Mouse (Mus musculus) limb, embryonic 14.5 days (tissue): ENCODE measurements around the gene Lipm. TPM values are rescaled to one million over a fixed set of nuclear protein-coding genes. Genes with fewer than 3 reads are reported as not detected.

Experiments used
- ATAC-seq: fragments of 200-750 bp; cut with Nextera tagmentation; 2 replicates; pipeline ENCODE4 v1.8.0; 2017; ENCODE audit warnings: low read depth, moderate number of reproducible peaks, moderate TSS enrichment; ENCODE audit not compliant: low FRiP score
- DNase-seq: peaks from one replicate; pipeline ENCODE4 v3.0.0-alpha.2; 2015; ENCODE audit warnings: low spot score
- H3K27ac ChIP-seq: fragments of 300-500 bp; sonication (generic); replicated peaks from 2 replicates; pipeline ENCODE4 v1.5.1; 2014; ENCODE audit warnings: low read depth, mild to moderate bottlenecking, low read length, moderate library complexity, mixed read lengths
- H3K27me3 ChIP-seq: fragments of 300-500 bp; sonication (generic); 2 replicates; pipeline ENCODE4 v1.6.1; 2014; ENCODE audit warnings: low read length, mixed read lengths; ENCODE audit not compliant: control insufficient read depth, insufficient read depth
- H3K36me3 ChIP-seq: fragments of 300-500 bp; sonication (generic); 2 replicates; pipeline ENCODE4 v1.6.1; 2014; ENCODE audit warnings: mild to moderate bottlenecking, low read length, moderate library complexity, mixed read lengths; ENCODE audit not compliant: control insufficient read depth, insufficient read depth
- H3K4me1 ChIP-seq: fragments of 300-500 bp; sonication (generic); 2 replicates; pipeline ENCODE4 v1.6.1; 2014; ENCODE audit warnings: antibody characterized with exemption, low read length, mixed read lengths; ENCODE audit not compliant: control insufficient read depth, insufficient read depth
- H3K4me2 ChIP-seq: fragments of 300-500 bp; sonication (generic); replicated peaks from 2 replicates; pipeline ENCODE4 v1.6.1; 2014; ENCODE audit warnings: low read depth, mild to moderate bottlenecking, low read length, moderate library complexity; ENCODE audit not compliant: severe bottlenecking
- H3K4me3 ChIP-seq: fragments of 300-500 bp; sonication (generic); replicated peaks from 2 replicates; pipeline ENCODE4 v1.5.1; 2014; ENCODE audit warnings: low read length
- H3K9ac ChIP-seq: fragments of 300-500 bp; sonication (generic); 2 replicates; pipeline ENCODE4 v1.6.1; 2014; ENCODE audit warnings: mild to moderate bottlenecking, low read depth, low read length, moderate library complexity; ENCODE audit not compliant: severe bottlenecking
- H3K9me3 ChIP-seq: fragments of 300-500 bp; sonication (generic); 2 replicates; pipeline ENCODE4 v1.6.1; 2016; ENCODE audit warnings: low read length; ENCODE audit not compliant: control insufficient read depth
- POLR2A ChIP-seq: fragments of 200-500 bp; IDR thresholded peaks from 2 replicates; pipeline ENCODE4 v1.8.0; 2012; ENCODE audit warnings: inconsistent platforms, mild to moderate bottlenecking, moderate library complexity, borderline replicate concordance; ENCODE audit not compliant: insufficient read depth, insufficient read length; ENCODE audit errors: extremely low read depth
- WGBS: fragments of 180-500 bp; shearing (Covaris S2); extraction: QIAGEN DNeasy Blood & Tissue Kit; methylation state at CpG from one replicate; pipeline ENCODE4 v1.1.7; 2014; 5-methylcytosine and 5-hydroxymethylcytosine counted together
- microRNA-seq: library from miRNA; unstranded; fragments of <30 nt; microRNA quantifications from one replicate; pipeline ENCODE4, GENCODE M21; 2016
- polyA plus RNA-seq, 2 experiments: library from polyadenylated mRNA; depleted of rRNA in 1 of 2; stranded (reverse) in 1 of 2; unstranded in 1 of 2; fragments of >200 nt; fragmentation: Nextera tagmentation in 1 of 2; extraction: Ambion mirVana in 1 of 2; gene quantifications; 2 replicates each; pipeline versions ENCODE4 v1.2.1 to v1.2.3; 2012 to 2014

Lipm gene
- polyA plus RNA-seq, 2 experiments, result 6.7 to 11.6 TPM

GRCm38 (mm10) chr19:34165891-34166290, 65.2 kb downstream of the Lipm start, which contains the start of gene Ankrd22:
Ankrd22 (minus strand) TSS chr19:34166053.
- no peak within 1 kb of the TSS for H3K4me3 ChIP-seq
- DNase-seq (no peak), ATAC-seq (no peak)
- no peak within 1 kb of the TSS for H3K9ac ChIP-seq
- no peak within 1 kb of the TSS for H3K27ac ChIP-seq
- H3K36me3 ChIP-seq, result no peaks in the 10 kb centered on the region
- H3K9me3 ChIP-seq, result no peaks in the 10 kb centered on the region
- no peak for TF ChIP-seq POLR2A
- H3K4me2 ChIP-seq, result no peak within 1 kb of the TSS
- 51% methylated on average over 5 of the region's 5 CpGs for WGBS
- H3K4me1 ChIP-seq, result no peaks in the 10 kb centered on the region
- H3K27me3 ChIP-seq, result no peaks in the 10 kb centered on the region

DNA sequence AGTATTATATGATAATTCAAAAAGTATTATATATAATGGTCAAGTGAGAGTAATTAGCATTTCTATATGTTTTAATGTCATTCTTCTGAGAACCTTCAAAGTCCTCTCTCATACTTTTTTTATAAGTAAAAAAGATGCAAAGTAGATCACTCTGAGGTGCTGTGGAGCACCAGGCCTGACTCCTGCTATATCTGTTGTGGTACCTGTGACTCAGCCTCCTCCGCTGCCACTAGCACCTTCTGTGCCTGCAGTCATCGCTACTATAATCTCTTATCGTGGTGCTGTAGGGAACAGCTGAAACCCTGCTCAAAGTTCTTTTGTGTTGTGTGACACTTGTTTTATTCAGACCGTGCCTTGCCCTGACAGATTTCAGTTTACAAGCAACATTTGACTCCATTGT, 65.7 kb downstream of the Lipm start:
- no peaks in the 10 kb centered on the region for H3K36me3 ChIP-seq
- H3K4me1 ChIP-seq, result no peaks in the 10 kb centered on the region; the same call in 1 of the 2 replicates
- 83% methylated on average over 4 of the region's 4 CpGs for WGBS
- no peak overlapping the region for H3K4me2 ChIP-seq
- no peak overlapping the region for H3K9ac ChIP-seq
- TF ChIP-seq POLR2A, result no peak
- no peak overlapping the region for H3K27ac ChIP-seq
- DNase-seq (no peak), ATAC-seq (no peak)
- no peaks in the 10 kb centered on the region for H3K27me3 ChIP-seq
- H3K9me3 ChIP-seq, result no peaks in the 10 kb centered on the region
- H3K4me3 ChIP-seq, result no peak overlapping the region

DNA sequence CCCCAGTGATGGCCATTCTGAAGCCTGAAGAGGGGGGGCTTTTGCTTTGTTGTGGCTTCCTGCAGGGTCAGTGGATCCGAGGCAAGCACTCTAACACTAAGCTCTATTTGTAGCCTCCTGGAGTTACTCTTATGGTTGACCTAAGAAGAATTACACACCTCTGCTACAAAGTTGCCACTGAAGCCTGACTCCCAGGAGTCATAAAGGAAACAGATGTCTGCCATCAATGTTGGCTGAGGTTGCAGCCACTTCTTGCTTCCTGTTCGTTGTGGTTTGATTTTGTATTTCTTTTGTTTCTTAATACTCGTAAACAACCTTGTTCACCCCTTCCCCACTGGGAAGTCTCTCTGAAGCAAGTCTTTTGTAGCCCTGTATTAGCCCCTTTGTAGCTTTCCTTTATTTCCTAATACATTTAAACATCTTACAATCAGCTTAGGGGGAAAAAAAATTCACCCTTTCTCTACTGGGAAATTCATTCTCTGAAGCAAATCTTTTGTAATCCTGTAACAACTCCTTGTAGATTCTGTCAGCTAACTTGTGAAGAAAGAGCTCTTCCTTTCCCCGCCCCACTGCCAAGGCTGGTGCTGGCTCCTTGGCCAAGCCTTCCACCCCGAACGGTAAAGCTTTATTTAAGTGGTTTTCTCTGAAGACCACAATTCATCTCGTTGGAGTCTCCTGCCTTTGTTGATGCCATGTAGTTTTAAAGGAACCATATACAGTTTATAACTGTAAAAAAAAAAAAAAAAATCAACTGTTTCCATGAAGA, 67.3 kb downstream of the Lipm start:
- Histone ChIP-seq H3K36me3 (no peaks in the 10 kb centered on the region), H3K4me1 (no peaks in the 10 kb centered on the region; the same call in 1 of the 2 replicates), H3K9me3 (no peaks in the 10 kb centered on the region), H3K27ac (no peak overlapping the region), H3K4me3 (no peak overlapping the region), H3K27me3 (no peaks in the 10 kb centered on the region), H3K4me2 (no peak overlapping the region), H3K9ac (no peak overlapping the region)
- no peak for ATAC-seq
- DNase-seq, result no peak
- WGBS, result 44% methylated on average over 7 of the region's 7 CpGs
- no peak for TF ChIP-seq POLR2A

- Histone ChIP-seq H3K4me3 (no peak overlapping the region), H3K9ac (no peak overlapping the region), H3K4me2 (no peak overlapping the region), H3K27me3 (no peaks in the 10 kb centered on the region), H3K9me3 (no peaks in the 10 kb centered on the region), H3K36me3 (no peaks in the 10 kb centered on the region), H3K27ac (no peak overlapping the region), H3K4me1 (no peaks in the 10 kb centered on the region; the same call in 1 of the 2 replicates)
- ATAC-seq, result no peak
- no peak for DNase-seq
- no peak for TF ChIP-seq POLR2A
Observed at GRCm38 (mm10) chr19:34169121-34169520, 68.4 kb downstream of the Lipm start.

DNA sequence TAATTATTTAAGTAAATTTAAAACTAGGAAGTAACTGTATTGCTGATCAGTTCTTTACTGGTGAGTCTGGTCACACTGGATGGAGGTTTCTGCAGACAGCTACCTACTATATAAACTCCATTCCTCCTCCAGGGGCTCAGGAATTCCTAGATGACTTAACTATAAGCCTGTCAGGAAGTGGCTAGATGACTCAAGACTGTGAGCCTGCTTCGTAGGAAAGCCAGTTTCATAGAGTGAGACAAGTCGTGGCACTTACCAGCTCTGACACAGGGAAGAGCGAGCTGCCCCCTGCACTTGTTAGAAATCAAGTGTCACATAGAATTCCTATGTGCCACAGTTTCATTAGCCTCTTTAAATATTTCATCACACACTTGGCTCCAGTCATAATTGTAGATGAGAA, 70.4 kb downstream of the Lipm start:
- TF ChIP-seq POLR2A, result no peak
- 40% methylated on average over 3 of the region's 3 CpGs for WGBS
- H3K4me1 ChIP-seq, result no peaks in the 10 kb centered on the region; the same call in 1 of the 2 replicates
- no peaks in the 10 kb centered on the region for H3K36me3 ChIP-seq
- H3K9ac ChIP-seq, result no peak overlapping the region
- H3K27me3 ChIP-seq, result no peaks in the 10 kb centered on the region
- no peak overlapping the region for H3K27ac ChIP-seq
- H3K4me2 ChIP-seq, result no peak overlapping the region
- no peak overlapping the region for H3K4me3 ChIP-seq
- ATAC-seq (no peak), DNase-seq (no peak)
- no peaks in the 10 kb centered on the region for H3K9me3 ChIP-seq

Small RNAs within 50 kb of the gene (microRNA-seq; reads per million reads assigned to microRNA genes)
- gene Gm23334, result not detected

Other genes starting within 250 kb of the Lipm start
- gene Lipf, start 139.7 kb upstream of the Lipm start, polyA plus RNA-seq (2012; rRNA removed), result 0.19 TPM in 1 of 2 replicates, not detected in the other
- not detected in 2 replicates for gene Lipf, start 139.7 kb upstream of the Lipm start, polyA plus RNA-seq (2014; fragmentation: Nextera tagmentation; extraction: Ambion mirVana)
- gene Lipk, start 92.6 kb upstream of the Lipm start, polyA plus RNA-seq (2012; rRNA removed), result 0.59 and 0.73 TPM in 2 replicates
- gene Lipk, start 92.6 kb upstream of the Lipm start, polyA plus RNA-seq (2014; fragmentation: Nextera tagmentation; extraction: Ambion mirVana), result 0.95 and 1.8 TPM in 2 replicates
- not detected in 2 replicates for gene Lipn, start 33.6 kb upstream of the Lipm start, polyA plus RNA-seq (2012; rRNA removed)
- gene Lipn, start 33.6 kb upstream of the Lipm start, polyA plus RNA-seq (2014; fragmentation: Nextera tagmentation; extraction: Ambion mirVana), result not detected in 2 replicates
- gene Ankrd22, start 65.1 kb downstream of the Lipm start, polyA plus RNA-seq (2012; rRNA removed), result 3.1 and 4.9 TPM in 2 replicates
- gene Ankrd22, start 65.1 kb downstream of the Lipm start, polyA plus RNA-seq (2014; fragmentation: Nextera tagmentation; extraction: Ambion mirVana), result 7.5 and 8.9 TPM in 2 replicates
- 8.6 and 9.0 TPM in 2 replicates for gene Stambpl1, start 91.3 kb downstream of the Lipm start, polyA plus RNA-seq (2012; rRNA removed)
- 14.8 and 16.6 TPM in 2 replicates for gene Stambpl1, start 91.3 kb downstream of the Lipm start, polyA plus RNA-seq (2014; fragmentation: Nextera tagmentation; extraction: Ambion mirVana)
- gene Acta2, start 154.7 kb downstream of the Lipm start, polyA plus RNA-seq (2012; rRNA removed), result 289 and 290 TPM in 2 replicates
- gene Acta2, start 154.7 kb downstream of the Lipm start, polyA plus RNA-seq (2014; fragmentation: Nextera tagmentation; extraction: Ambion mirVana), result 241 and 313 TPM in 2 replicates
- 1.3 and 1.7 TPM in 2 replicates for gene Fas, start 189.7 kb downstream of the Lipm start, polyA plus RNA-seq (2012; rRNA removed)
- gene Fas, start 189.7 kb downstream of the Lipm start, polyA plus RNA-seq (2014; fragmentation: Nextera tagmentation; extraction: Ambion mirVana), result 4.2 and 6.1 TPM in 2 replicates